Mouse (Mus musculus): ENCODE measurements around the gene Bicdl2. TPM values are rescaled to one million over a fixed set of nuclear protein-coding genes. Genes with fewer than 3 reads are reported as not detected.
A peak's percentile ranks its signal among the peaks of the same experiment; 100 is the strongest.

The Bicdl2 gene
- polyA plus RNA-seq, 1 experiment from 2014 or later: 0.37 TPM

DNA sequence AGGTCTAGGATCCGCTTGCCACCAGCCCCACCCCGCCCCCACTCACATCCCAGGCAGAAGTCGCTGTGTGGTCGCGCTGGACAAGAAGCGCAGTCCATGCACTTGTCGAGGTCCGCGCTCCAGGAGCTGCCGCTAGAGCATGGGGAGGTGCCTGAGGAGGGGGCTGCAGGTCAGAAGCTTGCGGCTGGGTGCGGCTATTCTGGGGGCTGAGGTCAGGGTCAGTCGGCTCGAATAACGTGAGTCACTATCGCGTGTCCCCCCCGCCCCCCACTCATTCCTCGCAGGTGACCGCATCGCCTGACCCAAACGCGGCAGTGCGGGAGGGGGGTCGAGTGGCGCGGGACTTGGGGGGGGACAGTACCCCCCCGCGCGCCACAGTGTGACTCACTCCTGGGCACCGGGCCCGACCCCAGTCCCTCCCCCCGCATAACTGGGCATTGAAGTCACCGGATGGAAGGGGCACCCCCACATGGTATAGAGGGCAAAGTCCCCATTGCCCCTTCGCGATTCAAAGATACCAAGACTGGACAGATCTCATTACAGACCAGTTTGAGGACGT, 16.2 kb downstream of the Bicdl2 start:
- H3K27ac ChIP-seq: peak overlapping the region; percentile 67
- peak; percentile 46 for DNase-seq (ENCODE audit: extremely low spot score, low spot score)
- H3K4me3 ChIP-seq: peak overlapping the region; percentile 65
- no peaks in the 10 kb centered on the region for H3K9me3 ChIP-seq
- H3K27me3 ChIP-seq (ENCODE audit: poor library complexity, severe bottlenecking): peaks cover 74% of the 10 kb centered on the region
- H3K4me1 ChIP-seq: peaks cover 66% of the 10 kb centered on the region
- under 1% methylated on average over 37 of the region's 37 CpGs for WGBS
- H3K36me3 ChIP-seq (replicated peaks): no peaks in the 10 kb centered on the region

DNA sequence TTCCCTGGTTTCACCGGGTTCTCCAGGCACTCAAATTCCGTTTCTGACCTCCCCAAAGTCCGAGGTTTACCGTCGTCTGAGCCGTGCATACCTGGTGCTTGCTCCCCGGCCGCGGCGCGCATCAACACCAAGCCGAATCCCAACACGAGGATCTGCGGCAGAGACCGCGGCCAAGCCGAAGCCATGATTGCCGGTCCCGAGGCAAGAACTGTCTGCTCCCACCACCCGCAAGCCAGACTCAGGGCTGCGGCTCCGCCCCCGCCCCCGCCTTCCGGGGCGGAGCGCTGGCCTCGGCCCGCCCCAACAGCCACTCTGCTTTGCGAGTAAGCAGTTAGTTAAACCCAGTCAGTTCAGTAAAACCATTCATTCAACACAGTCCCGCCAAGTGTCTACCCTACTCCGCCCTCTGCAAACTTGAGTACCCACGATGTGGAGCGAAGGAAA, 17.0 kb downstream of the Bicdl2 start, which contains the start of gene Tnfrsf12a:
Gene Tnfrsf12a, minus strand, starts transcription at position 233 of the 444 bp plus-strand sequence.
- Histone ChIP-seq H3K27ac (peak within 1 kb of the TSS; percentile 67), H3K36me3 (replicated peaks) (no peaks in the 10 kb centered on the region), H3K4me1 (peaks cover 69% of the 10 kb centered on the region), H3K4me3 (peak within 1 kb of the TSS; percentile 65), H3K9me3 (no peaks in the 10 kb centered on the region), H3K27me3 (ENCODE audit: poor library complexity, severe bottlenecking) (peaks cover 81% of the 10 kb centered on the region)
- under 1% methylated on average over 34 of the region's 34 CpGs for WGBS
- peak; percentile 84 for DNase-seq (ENCODE audit: extremely low spot score, low spot score)

DNA sequence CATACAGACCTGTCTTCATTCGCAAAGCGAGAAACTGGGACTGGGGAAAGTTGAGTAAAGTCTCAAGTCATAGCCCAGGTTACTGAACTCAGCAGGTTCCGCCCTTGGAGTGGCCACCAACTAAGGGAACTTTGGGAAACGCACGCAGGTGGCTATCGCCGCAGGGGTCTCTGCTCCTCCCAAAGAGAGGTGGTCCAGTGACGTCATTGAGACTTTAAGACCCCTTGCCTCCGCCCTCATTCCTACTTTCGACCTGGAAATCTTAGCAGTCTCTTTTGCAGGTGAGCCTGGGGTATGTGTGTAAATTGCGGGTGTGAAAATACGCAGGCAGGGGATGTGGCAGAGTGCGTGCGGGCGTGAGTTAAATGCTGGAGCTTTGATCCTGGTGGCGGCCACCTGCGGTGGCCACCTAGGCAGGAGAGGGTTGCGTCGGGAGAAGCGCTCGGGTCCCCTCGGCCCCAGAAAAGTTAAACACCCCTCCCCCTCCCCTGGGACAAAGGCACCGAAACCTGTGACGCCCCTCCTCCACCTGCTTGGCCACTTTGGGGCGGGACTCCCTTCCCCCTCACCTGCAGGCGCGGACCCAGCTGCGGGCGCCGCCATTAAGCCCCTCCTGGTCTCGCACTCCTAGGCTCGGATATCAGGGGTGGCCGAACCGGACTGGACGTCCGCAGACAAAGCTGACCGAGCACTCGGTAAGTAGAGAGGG, 19.0 kb downstream of the Bicdl2 start, which contains the start of gene Cldn6:
Gene Cldn6, plus strand, starts transcription at position 123 of the 709 bp plus-strand sequence.
- no peak for DNase-seq (ENCODE audit: extremely low spot score, low spot score)
- Histone ChIP-seq H3K4me3 (peak within 1 kb of the TSS; percentile 44), H3K4me1 (peaks cover 71% of the 10 kb centered on the region), H3K9me3 (no peaks in the 10 kb centered on the region), H3K36me3 (replicated peaks) (no peaks in the 10 kb centered on the region), H3K27me3 (ENCODE audit: poor library complexity, severe bottlenecking) (peaks cover 99% of the 10 kb centered on the region), H3K27ac (peak within 1 kb of the TSS; percentile 32; the same call in 1 of the 2 replicates)
- 1% methylated on average over 38 of the region's 38 CpGs for WGBS

DNA sequence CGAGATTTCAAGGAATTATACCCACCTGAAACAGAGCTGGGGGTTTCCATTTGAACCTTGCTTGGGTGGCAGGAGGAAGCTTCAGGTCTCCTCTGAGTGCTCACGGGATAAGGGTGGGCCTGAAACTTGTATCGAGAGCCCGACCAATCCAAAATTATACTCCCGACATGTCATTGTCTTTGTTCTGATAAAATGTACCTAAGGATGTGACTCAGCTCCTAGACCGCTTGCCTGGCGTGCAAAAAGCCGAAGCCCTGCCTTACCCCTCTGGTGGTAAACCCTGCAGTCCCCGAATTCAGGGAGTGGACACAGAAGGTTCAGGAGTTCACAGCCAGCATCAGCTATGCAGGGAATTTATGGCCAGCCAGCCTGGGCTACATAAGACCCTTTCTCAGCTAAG, 20.0 kb downstream of the Bicdl2 start:
- no peak overlapping the region for H3K27ac ChIP-seq
- no peaks in the 10 kb centered on the region for H3K9me3 ChIP-seq
- H3K36me3 ChIP-seq (replicated peaks): no peaks in the 10 kb centered on the region
- 80% methylated on average over 9 of the region's 9 CpGs for WGBS
- H3K27me3 ChIP-seq (ENCODE audit: poor library complexity, severe bottlenecking): peaks cover 96% of the 10 kb centered on the region
- DNase-seq (ENCODE audit: extremely low spot score, low spot score): no peak
- H3K4me3 ChIP-seq: peak overlapping the region; percentile 44
- H3K4me1 ChIP-seq: peaks cover 67% of the 10 kb centered on the region

DNA sequence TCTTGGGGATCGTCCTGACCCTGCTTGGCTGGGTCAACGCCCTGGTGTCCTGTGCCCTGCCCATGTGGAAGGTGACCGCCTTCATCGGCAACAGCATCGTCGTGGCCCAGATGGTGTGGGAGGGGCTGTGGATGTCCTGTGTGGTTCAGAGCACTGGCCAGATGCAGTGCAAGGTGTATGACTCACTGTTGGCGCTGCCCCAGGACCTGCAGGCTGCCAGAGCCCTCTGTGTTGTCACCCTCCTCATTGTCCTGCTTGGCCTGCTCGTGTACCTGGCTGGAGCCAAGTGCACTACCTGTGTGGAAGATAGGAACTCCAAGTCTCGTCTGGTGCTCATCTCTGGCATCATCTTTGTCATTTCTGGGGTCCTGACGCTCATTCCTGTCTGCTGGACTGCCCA, 20.8 kb downstream of the Bicdl2 start:
- no peak overlapping the region for H3K4me3 ChIP-seq
- no peak overlapping the region for H3K27ac ChIP-seq
- DNase-seq (ENCODE audit: extremely low spot score, low spot score): no peak
- H3K27me3 ChIP-seq (ENCODE audit: poor library complexity, severe bottlenecking): peaks cover 88% of the 10 kb centered on the region
- H3K9me3 ChIP-seq: no peaks in the 10 kb centered on the region
- H3K36me3 ChIP-seq (replicated peaks): no peaks in the 10 kb centered on the region
- peaks cover 60% of the 10 kb centered on the region for H3K4me1 ChIP-seq
- WGBS: 80% methylated on average over 10 of the region's 10 CpGs

DNA sequence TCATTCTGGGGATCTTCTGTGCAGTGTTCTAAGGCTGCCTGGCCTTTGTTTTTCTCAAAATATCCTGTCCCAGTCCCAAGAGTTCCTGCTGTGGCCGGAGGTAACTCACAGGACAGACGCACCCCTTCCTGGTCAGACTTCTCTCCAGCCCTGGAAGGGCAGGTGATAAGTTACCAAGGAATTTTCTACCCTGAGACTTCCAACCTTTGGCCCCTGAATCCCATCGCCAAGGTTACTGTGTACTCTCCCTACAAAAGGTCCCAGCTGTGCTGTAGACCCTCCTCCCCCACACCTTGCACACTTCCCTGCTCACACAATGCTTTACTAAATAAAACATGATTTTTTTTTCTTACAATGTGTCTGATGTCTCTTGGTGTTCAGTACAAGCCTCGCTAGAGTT, 21.8 kb downstream of the Bicdl2 start:
- H3K4me3 ChIP-seq: 0 out of 2 replicates have a peak overlapping the region, but pooled peaks have one; percentile 1
- peaks cover 50% of the 10 kb centered on the region for H3K4me1 ChIP-seq
- DNase-seq (ENCODE audit: extremely low spot score, low spot score): no peak
- H3K9me3 ChIP-seq: no peaks in the 10 kb centered on the region
- no peak overlapping the region for H3K27ac ChIP-seq
- 71% methylated on average over 4 of the region's 4 CpGs for WGBS
- H3K36me3 ChIP-seq (replicated peaks): no peaks in the 10 kb centered on the region
- peaks cover 78% of the 10 kb centered on the region for H3K27me3 ChIP-seq (ENCODE audit: poor library complexity, severe bottlenecking)

DNA sequence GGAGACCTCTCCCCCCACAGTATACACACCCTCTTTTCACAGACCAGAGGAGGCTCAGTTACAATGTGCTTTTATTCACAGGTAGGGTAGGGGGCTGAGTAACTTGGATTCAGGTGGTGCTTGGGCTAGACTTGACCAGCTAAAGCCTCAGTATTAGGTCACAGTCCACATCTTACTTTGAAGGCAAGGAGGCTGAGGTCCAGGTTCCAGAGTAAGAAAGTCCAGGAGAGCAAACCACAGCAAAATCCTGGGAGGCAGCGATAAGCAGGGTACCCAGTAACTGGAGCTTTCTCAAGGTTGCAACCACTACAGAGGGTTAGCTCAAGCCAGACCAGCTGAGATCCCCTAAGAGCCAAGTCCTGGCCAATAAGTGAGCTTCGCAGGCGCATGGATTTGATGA, 22.2 kb downstream of the Bicdl2 start:
- H3K9me3 ChIP-seq: no peaks in the 10 kb centered on the region
- H3K36me3 ChIP-seq (replicated peaks): no peaks in the 10 kb centered on the region
- peaks cover 45% of the 10 kb centered on the region for H3K4me1 ChIP-seq
- no peak for DNase-seq (ENCODE audit: extremely low spot score, low spot score)
- no peak overlapping the region for H3K27ac ChIP-seq
- H3K4me3 ChIP-seq: peak overlapping the region; percentile 40
- H3K27me3 ChIP-seq (ENCODE audit: poor library complexity, severe bottlenecking): peaks cover 75% of the 10 kb centered on the region
- WGBS: 62% methylated on average over 3 of the region's 3 CpGs

DNA sequence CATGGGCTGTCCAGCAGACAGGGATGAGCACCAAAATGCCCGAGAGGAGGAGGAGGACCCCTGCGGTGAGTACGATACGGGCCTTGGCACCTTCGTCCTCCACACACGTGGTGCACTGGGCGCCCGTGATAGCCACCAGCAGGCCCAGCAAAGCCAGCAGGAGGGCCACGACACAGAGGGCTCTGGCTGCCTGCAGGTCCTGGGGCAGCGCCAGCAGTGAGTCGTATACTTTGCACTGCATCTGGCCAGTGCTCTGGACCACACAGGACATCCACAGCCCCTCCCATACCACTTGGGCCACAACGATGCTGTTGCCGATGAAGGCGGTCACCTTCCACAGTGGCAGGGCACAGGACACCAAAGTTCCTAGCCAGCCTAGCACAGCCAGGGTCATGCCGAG, 22.9 kb downstream of the Bicdl2 start:
- Histone ChIP-seq H3K9me3 (no peaks in the 10 kb centered on the region), H3K27me3 (ENCODE audit: poor library complexity, severe bottlenecking) (peaks cover 68% of the 10 kb centered on the region), H3K4me3 (peak overlapping the region; percentile 40), H3K36me3 (replicated peaks) (no peaks in the 10 kb centered on the region), H3K4me1 (peaks cover 42% of the 10 kb centered on the region), H3K27ac (peak overlapping the region; percentile 66)
- no peak for DNase-seq (ENCODE audit: extremely low spot score, low spot score)
- WGBS: 34% methylated on average over 15 of the region's 15 CpGs

DNA sequence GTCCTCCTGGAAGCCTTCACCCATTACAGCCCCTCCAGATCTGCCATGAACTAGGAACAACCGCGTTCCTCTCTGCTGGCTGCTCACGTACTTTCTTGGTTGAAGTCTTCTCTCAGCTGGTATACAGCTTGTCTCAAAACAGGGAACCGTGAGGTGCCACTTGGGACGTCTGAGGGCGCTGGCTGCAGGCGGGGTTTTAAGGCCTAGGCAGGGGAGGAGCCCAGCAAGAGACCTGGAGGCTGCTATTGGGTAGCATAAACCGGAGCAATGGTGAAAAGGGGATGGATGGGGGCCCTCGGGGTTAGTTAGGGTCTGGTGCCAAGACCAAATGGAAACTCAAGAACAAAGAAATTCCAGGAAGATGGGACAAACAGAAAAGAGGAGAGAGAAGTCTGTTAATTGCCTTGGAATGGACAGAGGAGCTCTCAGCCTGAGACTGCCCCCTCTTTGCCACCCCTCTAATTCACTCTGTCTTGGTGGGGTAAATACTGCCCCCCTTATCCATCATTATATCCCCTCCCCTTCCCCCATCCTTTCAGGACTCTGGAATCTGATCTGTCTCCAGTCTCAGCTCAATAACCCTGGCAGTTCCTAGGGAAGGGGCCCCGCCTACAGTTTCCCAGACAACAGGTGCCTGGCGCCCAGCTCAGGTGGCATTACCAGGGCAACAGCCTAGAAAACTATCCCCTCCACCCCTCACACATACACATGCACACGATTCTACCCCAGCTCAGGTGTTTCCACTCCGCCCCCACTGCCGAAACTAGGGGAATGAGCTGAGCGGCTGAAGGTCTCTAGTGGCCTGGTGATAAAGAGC, 23.8 kb downstream of the Bicdl2 start, which contains the start of gene Cldn9:
Gene Cldn9, minus strand, starts transcription at position 171 of the 817 bp plus-strand sequence.
- no peak for DNase-seq (ENCODE audit: extremely low spot score, low spot score)
- Histone ChIP-seq H3K27me3 (ENCODE audit: poor library complexity, severe bottlenecking) (peaks cover 59% of the 10 kb centered on the region), H3K4me3 (peak within 1 kb of the TSS; percentile 40), H3K36me3 (replicated peaks) (no peaks in the 10 kb centered on the region), H3K9me3 (no peaks in the 10 kb centered on the region), H3K4me1 (peaks cover 41% of the 10 kb centered on the region), H3K27ac (peak within 1 kb of the TSS; percentile 66)
- 11% methylated on average over 15 of the region's 15 CpGs for WGBS

DNA sequence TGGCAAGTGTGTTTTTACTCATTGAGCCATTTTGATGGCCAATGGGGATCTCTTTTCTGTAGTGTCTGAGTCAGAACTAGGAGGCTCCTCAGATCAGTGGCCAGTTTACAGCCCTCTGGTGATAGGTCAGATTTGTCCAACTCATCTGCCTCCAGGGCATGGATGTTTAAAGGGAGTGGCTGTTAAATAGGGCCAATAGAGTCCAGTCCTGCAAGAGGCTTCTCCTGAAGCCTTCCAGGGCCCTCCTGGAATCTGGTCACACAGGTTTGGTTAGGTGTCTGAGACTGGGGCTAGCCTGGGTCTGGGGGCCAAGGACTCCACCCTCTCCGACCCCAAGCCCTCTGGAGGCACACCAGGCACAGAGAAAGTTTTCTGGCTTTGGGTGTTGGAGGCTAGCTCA, 34.2 kb downstream of the Bicdl2 start:
- peaks cover 33% of the 10 kb centered on the region for H3K27me3 ChIP-seq (ENCODE audit: poor library complexity, severe bottlenecking)
- DNase-seq (ENCODE audit: extremely low spot score, low spot score): no peak
- H3K4me3 ChIP-seq: no peak overlapping the region
- H3K9me3 ChIP-seq: no peaks in the 10 kb centered on the region
- H3K27ac ChIP-seq: no peak overlapping the region
- H3K4me1 ChIP-seq: peaks cover 23% of the 10 kb centered on the region
- H3K36me3 ChIP-seq (replicated peaks): no peaks in the 10 kb centered on the region
- WGBS: 85% methylated on average over 1 of the region's 1 CpGs

DNA sequence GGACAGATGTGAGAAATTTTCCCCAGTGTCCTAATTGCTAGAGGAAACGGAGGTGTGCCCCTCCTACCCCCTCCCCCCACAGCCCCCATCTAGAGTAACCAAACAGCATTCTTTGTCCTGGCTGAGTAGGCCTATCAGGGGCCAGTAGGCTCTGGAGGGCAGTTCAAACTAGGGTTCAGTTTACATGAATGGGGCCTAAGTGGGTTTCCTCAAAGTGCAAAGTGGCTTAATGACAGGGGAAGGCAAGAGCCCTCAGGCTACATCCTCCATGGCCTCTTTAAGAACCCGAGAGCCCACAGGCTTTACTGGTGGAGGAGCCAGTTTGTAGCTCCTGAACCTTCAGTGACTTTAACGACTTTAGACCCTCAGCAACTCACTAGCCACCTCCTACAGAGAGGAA, 35.5 kb downstream of the Bicdl2 start:
- H3K27ac ChIP-seq: no peak overlapping the region
- H3K4me3 ChIP-seq: no peak overlapping the region
- DNase-seq (ENCODE audit: extremely low spot score, low spot score): no peak
- H3K27me3 ChIP-seq (ENCODE audit: poor library complexity, severe bottlenecking): peaks cover 46% of the 10 kb centered on the region
- H3K9me3 ChIP-seq: no peaks in the 10 kb centered on the region
- peaks cover 32% of the 10 kb centered on the region for H3K4me1 ChIP-seq
- H3K36me3 ChIP-seq (replicated peaks): no peaks in the 10 kb centered on the region
- WGBS: 5% methylated on average over 3 of the region's 3 CpGs

DNA sequence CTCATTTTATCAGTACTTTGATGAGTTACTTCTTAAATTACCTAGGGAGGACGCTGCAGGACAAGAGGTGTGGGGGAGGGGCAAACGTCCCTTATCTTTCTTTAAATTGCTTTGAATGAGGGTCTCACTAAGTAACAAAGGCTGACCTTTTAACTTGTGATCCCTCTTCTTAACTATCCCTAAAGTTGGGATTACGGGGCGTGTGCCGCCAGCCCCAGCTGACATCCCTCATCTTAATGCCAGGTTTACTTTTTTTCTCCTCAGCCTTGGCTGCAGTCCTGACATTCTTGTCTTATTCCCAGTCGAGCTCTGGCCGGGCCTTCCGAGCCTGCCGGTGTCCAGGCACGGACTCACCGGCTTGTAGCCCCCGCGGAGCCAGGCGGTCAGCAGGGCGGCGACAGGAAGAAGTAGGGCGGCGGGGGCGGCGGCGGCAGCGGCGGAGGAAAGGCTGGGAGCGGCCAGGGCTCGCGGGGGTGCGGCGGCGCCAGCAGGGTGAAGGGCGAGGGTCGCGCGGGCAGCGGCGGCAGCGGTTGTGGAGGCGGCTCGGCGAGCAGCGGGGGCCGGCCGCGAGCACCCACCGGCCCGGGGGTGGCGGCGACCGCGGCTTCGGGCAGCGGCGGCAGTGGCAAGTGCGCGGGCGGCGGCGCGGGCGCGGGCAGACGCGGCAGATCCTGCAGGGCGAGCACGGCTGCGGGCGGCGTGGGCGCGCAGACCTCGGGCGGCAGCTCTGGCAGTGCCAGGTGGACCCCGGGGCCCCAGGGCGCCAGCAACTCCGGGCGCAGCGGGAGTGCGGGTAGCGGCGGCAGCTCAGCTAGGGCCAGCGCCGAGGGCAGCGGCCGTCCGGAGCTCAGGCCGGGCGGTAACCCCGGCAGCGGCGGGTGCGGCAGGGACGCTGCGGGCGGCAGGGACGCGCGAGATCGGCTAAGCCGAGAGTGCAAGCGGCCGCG, 39.1 kb downstream of the Bicdl2 start:
- under 1% methylated on average over 88 of the region's 101 CpGs for WGBS
- H3K27ac ChIP-seq: peak overlapping the region; percentile 51; the same call in 1 of the 2 replicates
- H3K4me3 ChIP-seq: peak overlapping the region; percentile 77
- H3K9me3 ChIP-seq: no peaks in the 10 kb centered on the region
- peaks cover 68% of the 10 kb centered on the region for H3K27me3 ChIP-seq (ENCODE audit: poor library complexity, severe bottlenecking)
- H3K36me3 ChIP-seq (replicated peaks): no peaks in the 10 kb centered on the region
- no peak for DNase-seq (ENCODE audit: extremely low spot score, low spot score)
- peaks cover 32% of the 10 kb centered on the region for H3K4me1 ChIP-seq
